Mouse (Mus musculus) induced T-regulatory cell, adult 2 months (primary cell): Measurements from ENCODE around the gene Bmp8b.
"Not testable (repeated sequence)": the region's sequence is repeated elsewhere in the genome, so short reads cannot be mapped to it uniquely, and the experiment has no call there.

ENCODE experiments used
- DNase-seq: peaks from one replicate; pipeline ENCODE4 v3.0.0-alpha.2; 2012; ENCODE audit warnings: low read depth

Gene Bmp8b

DNA sequence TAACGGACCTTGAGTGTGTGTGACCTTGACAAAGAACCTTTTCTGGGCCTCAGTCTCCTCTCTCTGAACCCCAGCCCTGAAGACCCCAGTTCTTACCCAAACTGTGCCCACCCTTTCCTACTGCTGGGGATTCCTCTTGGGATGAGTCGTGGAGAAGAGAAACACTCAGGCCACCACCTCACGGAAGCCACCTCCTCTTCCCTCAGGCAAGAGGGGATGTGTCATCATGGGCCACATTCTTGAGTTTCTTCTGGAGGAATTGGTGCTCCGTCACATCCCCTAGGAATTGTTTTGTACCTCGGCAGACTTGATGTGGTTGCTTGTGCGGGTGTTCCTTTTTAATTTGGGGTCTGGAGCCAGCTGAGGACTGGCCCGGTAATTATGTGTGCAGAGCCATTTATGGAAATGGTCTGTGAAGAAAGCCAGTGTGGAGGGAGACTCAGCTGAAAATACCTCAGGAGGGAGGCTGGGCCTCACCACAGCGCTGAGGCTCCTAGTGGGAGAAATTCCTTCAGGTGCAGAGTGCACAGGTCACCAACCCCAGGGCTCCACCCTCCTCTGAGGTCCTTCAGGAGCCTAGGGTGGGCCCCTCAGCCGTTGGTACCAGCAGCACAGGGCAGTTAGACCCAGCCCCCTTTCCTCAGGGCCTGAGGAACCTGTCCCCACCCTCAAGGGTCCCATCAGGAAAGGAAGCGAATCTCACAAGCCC is 6.5 kb downstream of the Bmp8b start:
- DNase-seq: not testable (repeated sequence)

DNA sequence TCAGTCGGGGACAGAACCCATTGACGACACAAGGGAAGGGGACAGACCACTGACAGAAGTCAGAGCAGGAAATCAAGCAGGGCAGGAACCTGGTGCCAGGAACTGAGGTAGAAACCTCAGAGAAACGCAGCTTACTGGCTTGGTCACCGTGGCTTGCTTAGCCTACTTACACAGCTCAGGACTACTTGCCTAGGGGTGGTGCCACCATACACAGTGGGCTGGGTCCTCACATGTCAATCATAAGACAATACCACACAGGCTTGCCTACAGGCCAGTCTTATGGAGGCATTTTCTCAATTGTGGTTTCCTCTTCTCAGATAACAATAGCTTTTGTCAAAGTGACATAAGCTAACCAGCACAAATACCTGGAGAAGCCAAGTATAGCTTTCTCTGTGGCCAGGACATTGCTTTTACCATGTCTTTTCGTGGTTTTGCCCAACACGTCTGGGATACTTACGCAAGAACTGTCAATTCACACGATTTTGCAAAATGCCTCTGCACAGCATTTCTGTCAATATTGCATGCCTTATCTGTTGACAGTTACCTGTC is 7.3 kb downstream of the Bmp8b start:
- DNase-seq: no peak

GRCm38 (mm10) chr4:123114651-123115050 is 9.7 kb downstream of the Bmp8b start:
- not testable (repeated sequence) for DNase-seq

GRCm38 (mm10) chr4:123116011-123116410 is 11.0 kb downstream of the Bmp8b start, which contains the start of gene Oxct2b:
Oxct2b (plus strand) TSS chr4:123116266.
- no peak for DNase-seq

- not testable (repeated sequence) for DNase-seq
Observed at GRCm38 (mm10) chr4:123116640-123117039, 11.7 kb downstream of the Bmp8b start.

DNA sequence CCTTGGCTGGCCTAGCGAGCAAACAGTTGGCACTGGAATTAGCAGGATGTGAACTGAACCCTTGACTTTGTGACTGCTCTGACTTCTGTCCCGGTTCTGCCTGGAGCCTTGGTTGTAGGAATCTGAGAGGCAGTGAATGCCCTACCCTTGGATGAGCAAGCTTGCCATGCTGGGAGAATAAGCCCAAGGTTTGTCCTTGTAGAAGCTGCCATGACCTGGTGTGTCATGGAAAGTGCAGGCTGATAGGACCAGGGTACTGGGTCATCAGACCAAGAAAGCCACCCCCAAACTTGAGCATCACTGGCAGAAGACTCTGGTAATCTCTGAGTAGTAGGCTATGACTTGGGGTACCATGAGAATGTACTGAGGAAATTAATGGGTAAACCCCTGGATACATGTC is 16.3 kb downstream of the Bmp8b start:
- DNase-seq: no peak

DNA sequence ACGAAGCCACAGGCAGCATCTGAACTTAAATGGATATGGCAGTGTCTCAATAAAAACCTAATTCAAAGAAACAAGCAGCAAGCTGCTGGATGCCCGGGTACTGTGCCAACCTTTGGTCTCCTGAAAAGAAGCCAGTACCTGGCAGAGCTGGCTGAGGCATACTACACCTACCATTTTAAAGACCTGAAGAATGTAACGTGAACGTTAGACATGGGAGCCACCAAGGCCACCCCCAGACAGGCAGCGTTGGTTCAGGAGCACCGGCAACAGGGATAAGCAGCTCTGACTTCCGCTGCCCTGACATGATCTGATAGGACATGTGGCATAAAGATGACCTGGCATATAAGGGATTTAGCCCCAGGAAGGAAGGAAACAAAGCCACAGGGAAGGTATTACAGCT is 21.7 kb downstream of the Bmp8b start:
- no peak for DNase-seq

- DNase-seq: no peak
Observed at GRCm38 (mm10) chr4:123127051-123127450, 22.1 kb downstream of the Bmp8b start.

DNA sequence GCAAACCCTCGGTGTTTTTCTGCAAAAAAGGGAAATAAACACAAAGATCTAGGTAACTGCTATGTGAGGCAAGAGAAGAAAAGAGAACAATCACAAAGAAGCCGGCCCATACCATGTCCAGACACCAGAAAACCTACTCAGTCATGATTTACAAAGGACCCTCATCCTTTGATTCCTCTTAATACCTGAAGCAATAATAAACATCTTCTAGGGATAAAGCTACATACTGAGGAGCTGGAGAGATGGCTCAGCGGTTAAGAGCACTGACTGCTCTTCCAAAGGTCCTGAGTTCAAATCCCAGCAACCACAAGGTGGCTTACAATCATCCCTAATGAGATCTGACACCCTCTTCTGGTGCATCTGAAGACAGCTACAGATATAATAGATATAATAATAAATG is 32.6 kb downstream of the Bmp8b start:
- DNase-seq: no peak

GRCm38 (mm10) chr4:123139513-123140154 is 34.7 kb downstream of the Bmp8b start, which contains the start of gene Ppie:
Ppie (minus strand) TSS chr4:123139951.
- DNase-seq: peak; percentile 91

DNA sequence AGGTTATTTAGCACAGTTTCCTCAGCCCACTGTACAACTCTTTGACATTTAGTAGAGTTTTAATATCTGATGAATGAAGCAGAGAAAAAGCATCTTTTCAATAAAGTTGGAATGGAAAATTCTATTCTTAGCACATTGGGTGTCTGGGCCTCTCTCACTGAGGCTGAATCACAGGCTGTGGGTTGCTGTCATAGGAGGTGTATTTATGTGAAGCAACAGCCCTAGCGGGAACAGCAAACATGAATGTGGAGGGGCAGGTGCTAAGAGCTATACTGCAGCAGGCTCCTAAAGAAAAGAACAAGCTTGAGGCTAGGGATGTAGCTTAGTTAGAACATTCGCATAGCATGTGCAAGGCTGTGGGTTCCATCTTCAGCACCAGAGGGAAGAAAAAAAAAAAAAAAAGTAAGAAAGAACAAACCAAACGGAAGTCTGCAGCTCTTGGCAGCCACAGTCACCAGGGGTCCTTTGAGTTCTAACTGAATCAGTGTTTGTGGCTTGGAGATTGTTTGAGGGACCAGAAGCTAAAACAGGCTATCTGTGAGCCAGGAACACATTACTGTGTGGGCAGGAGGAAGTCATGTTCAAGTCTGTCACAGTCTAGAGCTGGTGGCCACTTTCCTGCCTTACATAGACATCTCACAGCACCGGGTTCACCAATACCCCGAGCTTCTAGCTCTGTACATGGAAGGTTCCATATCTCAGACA is 42.6 kb downstream of the Bmp8b start:
- no peak for DNase-seq

DNA sequence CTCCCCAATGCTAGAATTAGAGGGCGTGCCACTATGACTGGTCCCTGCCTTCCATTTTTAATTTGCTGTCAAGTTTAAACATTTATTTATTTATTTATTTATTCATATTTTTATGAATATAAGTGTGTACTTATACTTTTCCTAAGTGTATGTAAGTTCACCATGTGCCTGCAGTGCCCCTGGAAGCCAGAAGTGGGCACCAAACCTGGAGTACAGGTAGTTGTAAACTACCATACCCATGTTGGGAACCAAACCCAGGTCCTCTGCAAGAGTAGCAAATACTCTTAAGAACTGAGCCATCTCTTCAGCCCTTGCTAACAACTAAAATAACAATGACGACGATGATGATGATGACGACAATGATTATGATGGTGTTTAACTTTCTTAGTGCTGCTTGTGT is 47.0 kb downstream of the Bmp8b start:
- DNase-seq: no peak

DNA sequence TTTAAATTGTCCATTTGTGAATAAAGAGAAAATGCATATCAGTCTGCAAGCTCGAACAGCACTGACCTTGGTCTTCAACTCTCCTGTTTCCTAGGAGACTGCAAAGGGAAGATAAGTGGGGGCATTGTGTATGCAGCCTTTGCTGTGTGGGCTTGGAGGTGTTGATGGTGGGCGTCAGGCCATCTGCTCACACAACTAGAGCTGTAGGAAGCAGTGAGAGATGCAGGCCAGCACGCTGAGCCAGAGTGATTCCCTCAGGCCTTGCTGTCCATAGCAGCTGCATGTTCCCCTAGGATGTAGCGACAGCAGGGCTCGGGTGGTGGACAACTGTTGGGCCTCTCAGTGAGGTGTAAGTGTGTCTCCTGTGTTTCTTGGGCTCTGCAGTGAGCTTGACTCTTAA is 48.0 kb downstream of the Bmp8b start:
- no peak for DNase-seq

DNA sequence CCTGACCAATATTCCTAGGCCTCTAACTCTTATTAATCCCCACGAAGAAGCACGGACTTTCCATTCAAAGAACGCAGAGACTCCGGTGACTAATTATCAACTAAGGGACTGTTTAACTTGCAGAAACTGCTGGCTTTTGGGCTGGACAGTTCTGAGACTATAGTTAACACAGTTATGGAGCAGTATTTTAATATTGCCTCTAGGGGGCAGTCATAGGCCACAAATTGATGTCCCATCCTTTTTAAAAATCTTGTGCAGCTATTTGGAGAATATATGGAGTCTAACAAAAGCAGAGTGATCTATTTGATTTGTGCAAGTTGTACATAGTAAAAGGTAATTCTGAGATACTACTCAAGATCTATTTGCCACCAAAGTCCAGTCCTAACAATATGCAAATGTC is 50.0 kb downstream of the Bmp8b start:
- peak; percentile 57 for DNase-seq

DNA sequence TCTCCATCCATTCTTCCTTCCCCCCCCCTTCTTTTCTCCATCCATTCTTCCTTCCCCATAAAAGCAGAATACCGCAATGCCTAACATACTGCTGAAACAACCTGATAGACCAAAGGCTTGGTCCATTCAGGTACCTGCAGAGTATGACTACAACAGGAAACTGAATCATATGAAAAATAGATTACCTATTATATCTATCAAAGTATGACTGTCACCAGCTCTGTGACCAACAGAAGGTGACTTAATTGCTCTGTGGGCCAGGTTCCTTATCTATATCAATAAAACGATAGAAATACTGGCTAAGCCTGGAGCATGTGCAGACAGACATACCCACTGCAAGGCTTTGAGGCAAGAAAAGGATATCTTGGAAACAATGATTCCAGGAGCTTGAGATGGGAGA is 50.5 kb downstream of the Bmp8b start:
- DNase-seq: no peak

DNA sequence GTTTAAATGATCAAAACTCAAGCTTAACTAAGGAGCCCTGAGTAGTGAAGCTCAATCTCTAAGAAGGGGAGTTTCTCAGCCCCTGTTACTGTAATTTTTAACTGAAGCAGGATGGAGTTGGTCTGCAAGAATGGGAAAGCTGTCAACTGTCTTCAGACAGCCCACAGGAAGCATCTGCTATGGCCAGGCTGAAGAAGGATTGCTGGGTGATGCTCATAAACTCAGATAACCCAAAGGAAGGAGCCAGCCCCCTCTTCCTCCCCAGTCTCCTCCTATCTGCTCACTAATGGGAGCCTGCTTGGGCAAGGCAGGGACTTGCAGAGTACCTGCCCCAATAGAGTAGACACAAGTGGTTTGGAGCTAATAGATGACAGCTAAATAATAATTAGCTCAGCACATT is 50.9 kb downstream of the Bmp8b start:
- DNase-seq: no peak

DNA sequence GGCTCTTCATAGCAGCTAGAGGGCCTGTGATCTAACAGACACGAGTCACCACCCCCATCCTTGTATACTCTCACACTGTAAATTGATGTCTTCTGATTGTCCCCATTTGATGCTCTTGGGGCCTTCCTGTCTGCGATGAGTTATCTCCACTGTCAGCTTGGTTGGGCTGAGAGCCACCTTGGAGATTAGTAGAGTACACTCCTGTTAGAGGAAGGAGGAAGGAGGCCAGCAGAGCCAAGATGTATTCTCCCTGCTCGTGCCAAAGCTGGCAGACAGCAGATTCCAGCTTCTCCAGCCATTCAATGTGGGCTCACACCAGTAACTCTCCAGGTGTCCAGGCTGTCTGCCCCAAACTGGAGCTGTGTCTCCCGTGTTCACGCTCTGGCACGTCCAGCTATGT is 55.6 kb downstream of the Bmp8b start:
- no peak for DNase-seq

- DNase-seq: not testable (repeated sequence)
Observed at GRCm38 (mm10) chr4:123161251-123161650, 56.3 kb downstream of the Bmp8b start.

DNA sequence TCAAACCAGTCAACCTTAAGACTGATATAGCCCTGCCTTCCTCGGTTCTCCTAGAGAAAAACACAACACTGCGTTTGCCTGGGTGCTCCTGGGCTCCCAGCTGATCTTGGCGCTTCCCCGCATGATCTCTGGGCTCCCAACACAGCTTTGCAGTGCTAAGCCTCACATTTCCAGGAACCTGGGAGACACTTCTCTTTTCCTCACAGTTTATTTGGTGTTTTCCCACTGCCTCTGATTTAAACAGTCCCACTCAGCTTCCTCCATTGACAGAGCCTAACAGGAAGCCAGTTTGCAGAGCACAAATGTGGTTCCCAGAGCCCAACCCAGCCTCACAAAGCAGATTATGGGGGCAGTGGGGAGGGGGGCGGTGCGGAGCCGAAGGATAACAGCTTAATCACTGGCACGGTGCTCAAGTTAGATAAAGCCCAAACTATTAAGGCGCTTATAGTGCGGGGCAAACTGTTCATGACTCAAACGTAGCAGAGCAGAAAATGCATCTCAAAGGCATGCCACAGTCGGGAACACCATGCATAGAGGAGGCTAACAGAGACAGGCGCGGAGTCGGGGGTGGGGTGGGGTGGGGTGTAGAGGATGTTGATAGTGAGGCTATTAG is 57.4 kb downstream of the Bmp8b start:
- no peak for DNase-seq

DNA sequence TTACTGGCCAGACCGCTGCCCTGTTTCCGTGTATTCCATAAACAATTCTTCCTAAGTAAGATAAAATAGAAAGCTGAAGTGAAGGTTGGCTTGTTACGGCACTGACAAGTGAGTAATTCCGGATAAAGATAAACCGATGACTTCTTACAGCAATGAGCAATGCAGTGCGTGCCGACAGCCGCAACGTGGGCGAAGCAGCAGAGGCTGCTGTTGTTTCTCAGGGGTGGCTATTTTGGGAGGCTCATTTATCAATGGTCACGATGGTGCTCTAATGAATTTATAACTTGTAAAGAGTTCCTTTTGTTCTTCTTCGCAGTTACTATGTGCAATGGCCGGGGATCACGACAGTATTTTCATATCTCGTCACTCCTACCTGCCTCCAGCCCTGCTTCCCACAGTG is 59.2 kb downstream of the Bmp8b start:
- no peak for DNase-seq

GRCm38 (mm10) chr4:123171811-123172210 is 66.8 kb downstream of the Bmp8b start:
- DNase-seq: no peak
